Mouse (Mus musculus) forebrain, embryonic 15.5 days (tissue): Measurements from ENCODE around the gene Arhgef12. TPM values are rescaled to one million over a fixed set of nuclear protein-coding genes. Genes with fewer than 3 reads are reported as not detected.

Experiments
- ATAC-seq: fragments of 200-750 bp; cut with Nextera tagmentation; replicated peaks from 2 replicates; pipeline ENCODE4 v1.8.0; 2017; ENCODE audit warnings: mild to moderate bottlenecking, moderate TSS enrichment, moderate library complexity
- H3K27ac ChIP-seq: fragments of 300-500 bp; sonication (generic); replicated peaks from 2 replicates; pipeline ENCODE4 v1.5.1; 2015; ENCODE audit warnings: mild to moderate bottlenecking, inconsistent platforms
- H3K27me3 ChIP-seq: fragments of 300-500 bp; sonication (generic); 2 replicates; pipeline ENCODE4 v1.6.1; 2015; ENCODE audit warnings: inconsistent platforms
- H3K36me3 ChIP-seq: fragments of 300-500 bp; sonication (generic); 2 replicates; pipeline ENCODE4 v1.6.1; 2015; ENCODE audit warnings: mild to moderate bottlenecking, inconsistent platforms
- H3K4me1 ChIP-seq: fragments of 300-500 bp; sonication (generic); 2 replicates; pipeline ENCODE4 v1.6.1; 2015; ENCODE audit warnings: inconsistent platforms
- H3K4me2 ChIP-seq: fragments of 300-500 bp; sonication (generic); replicated peaks from 2 replicates; pipeline ENCODE4 v1.6.1; 2015; ENCODE audit warnings: mild to moderate bottlenecking, inconsistent platforms
- H3K4me3 ChIP-seq: fragments of 300-500 bp; sonication (generic); 2 replicates; pipeline ENCODE4 v1.5.1; 2015; ENCODE audit warnings: mild to moderate bottlenecking, inconsistent platforms
- H3K9ac ChIP-seq: fragments of 300-500 bp; sonication (generic); replicated peaks from 2 replicates; pipeline ENCODE4 v1.6.1; 2015; ENCODE audit warnings: mild to moderate bottlenecking, inconsistent platforms
- H3K9me3 ChIP-seq: fragments of 300-500 bp; sonication (generic); 2 replicates; pipeline ENCODE4 v1.6.1; 2016; ENCODE audit warnings: inconsistent platforms
- WGBS: fragments of 180-500 bp; shearing (Covaris S2); methylation state at CpG from one replicate; pipeline ENCODE4 v1.1.7; 2015; ENCODE audit warnings: mixed read lengths; 5-methylcytosine and 5-hydroxymethylcytosine counted together
- polyA plus RNA-seq: library from polyadenylated mRNA; unstranded; fragments of >200 nt; fragmentation: Nextera tagmentation; extraction: Ambion mirVana; gene quantifications from 2 replicates; pipeline ENCODE4 v1.2.1, GENCODE M21; 2015

The Arhgef12 gene
- 19.3 and 20.0 TPM in 2 replicates for polyA plus RNA-seq

- Histone ChIP-seq H3K4me1 (peaks cover 46% of the 10 kb centered on the region), H3K4me3 (peak within 1 kb of the TSS; percentile 97), H3K9ac (peak within 1 kb of the TSS; percentile 91), H3K27me3 (no peaks in the 10 kb centered on the region), H3K27ac (peak within 1 kb of the TSS; percentile 80), H3K4me2 (peak within 1 kb of the TSS; percentile 76), H3K9me3 (no peaks in the 10 kb centered on the region), H3K36me3 (peaks cover 17% of the 10 kb centered on the region; the same call in 1 of the 2 replicates)
- ATAC-seq = no peak
- WGBS = 29% methylated on average over 10 of the region's 10 CpGs
Measured at GRCm38 (mm10) chr9:43107187-43107517, at the start of gene Arhgef12. Gene Arhgef12 (minus strand): TSS chr9:43107239.

- ATAC-seq = no peak
- H3K9me3 ChIP-seq = no peaks in the 10 kb centered on the region
- H3K27me3 ChIP-seq = no peaks in the 10 kb centered on the region
- H3K36me3 ChIP-seq = no peaks in the 10 kb centered on the region
- H3K4me1 ChIP-seq = no peaks in the 10 kb centered on the region
- no peak overlapping the region for H3K9ac ChIP-seq
- H3K4me3 ChIP-seq = no peak overlapping the region
- H3K4me2 ChIP-seq = no peak overlapping the region
- 85% methylated on average over 6 of the region's 6 CpGs for WGBS
- no peak overlapping the region for H3K27ac ChIP-seq
Measured at GRCm38 (mm10) chr9:43155960-43156359, 48.9 kb upstream of the Arhgef12 start.

- H3K9ac ChIP-seq = no peak overlapping the region
- H3K4me2 ChIP-seq = no peak overlapping the region
- H3K4me1 ChIP-seq = peaks cover 8% of the 10 kb centered on the region
- H3K27ac ChIP-seq = no peak overlapping the region
- no peak overlapping the region for H3K4me3 ChIP-seq
- 69% methylated on average over 6 of the region's 6 CpGs for WGBS
- no peaks in the 10 kb centered on the region for H3K27me3 ChIP-seq
- no peak for ATAC-seq
- no peaks in the 10 kb centered on the region for H3K9me3 ChIP-seq
- H3K36me3 ChIP-seq = no peaks in the 10 kb centered on the region
Measured at GRCm38 (mm10) chr9:43151779-43152178, 44.7 kb upstream of the Arhgef12 start.

- no peak for ATAC-seq
- no peak overlapping the region for H3K9ac ChIP-seq
- peaks cover 8% of the 10 kb centered on the region for H3K4me1 ChIP-seq
- H3K27ac ChIP-seq = no peak overlapping the region
- H3K36me3 ChIP-seq = no peaks in the 10 kb centered on the region
- H3K27me3 ChIP-seq = no peaks in the 10 kb centered on the region
- no peak overlapping the region for H3K4me2 ChIP-seq
- H3K4me3 ChIP-seq = no peak overlapping the region
- WGBS = 72% methylated on average over 9 of the region's 9 CpGs
- no peaks in the 10 kb centered on the region for H3K9me3 ChIP-seq
Measured at GRCm38 (mm10) chr9:43150957-43151356, 43.9 kb upstream of the Arhgef12 start.

GRCm38 (mm10) chr9:43150075-43150474 lies 43.0 kb upstream of the Arhgef12 start:
- Histone ChIP-seq H3K9ac (no peak overlapping the region), H3K4me1 (peaks cover 8% of the 10 kb centered on the region), H3K27ac (no peak overlapping the region), H3K27me3 (no peaks in the 10 kb centered on the region), H3K9me3 (no peaks in the 10 kb centered on the region), H3K4me3 (no peak overlapping the region), H3K36me3 (no peaks in the 10 kb centered on the region), H3K4me2 (peak overlapping the region; percentile 20)
- ATAC-seq = no peak
- WGBS = 50% methylated on average over 10 of the region's 10 CpGs

- H3K9me3 ChIP-seq = no peaks in the 10 kb centered on the region
- WGBS = 85% methylated on average over 3 of the region's 3 CpGs
- H3K4me2 ChIP-seq = no peak overlapping the region
- H3K27me3 ChIP-seq = no peaks in the 10 kb centered on the region
- no peak overlapping the region for H3K4me3 ChIP-seq
- H3K4me1 ChIP-seq = peaks cover 8% of the 10 kb centered on the region
- H3K27ac ChIP-seq = no peak overlapping the region
- no peak for ATAC-seq
- H3K36me3 ChIP-seq = no peaks in the 10 kb centered on the region
- H3K9ac ChIP-seq = no peak overlapping the region
Measured at GRCm38 (mm10) chr9:43149498-43149897, 42.5 kb upstream of the Arhgef12 start.

GRCm38 (mm10) chr9:43145196-43145595 lies 38.2 kb upstream of the Arhgef12 start:
- H3K36me3 ChIP-seq = no peaks in the 10 kb centered on the region
- no peaks in the 10 kb centered on the region for H3K27me3 ChIP-seq
- H3K9ac ChIP-seq = no peak overlapping the region
- no peak overlapping the region for H3K27ac ChIP-seq
- no peak overlapping the region for H3K4me3 ChIP-seq
- H3K4me2 ChIP-seq = no peak overlapping the region
- WGBS = 90% methylated on average over 4 of the region's 4 CpGs
- ATAC-seq = no peak
- no peaks in the 10 kb centered on the region for H3K9me3 ChIP-seq
- H3K4me1 ChIP-seq = peaks cover 4% of the 10 kb centered on the region

- no peaks in the 10 kb centered on the region for H3K9me3 ChIP-seq
- H3K9ac ChIP-seq = no peak overlapping the region
- ATAC-seq = no peak
- H3K4me2 ChIP-seq = no peak overlapping the region
- WGBS = 70% methylated on average over 12 of the region's 12 CpGs
- no peaks in the 10 kb centered on the region for H3K27me3 ChIP-seq
- H3K27ac ChIP-seq = no peak overlapping the region
- no peaks in the 10 kb centered on the region for H3K36me3 ChIP-seq
- no peak overlapping the region for H3K4me3 ChIP-seq
- no peaks in the 10 kb centered on the region for H3K4me1 ChIP-seq
Measured at GRCm38 (mm10) chr9:43144206-43144810, 37.3 kb upstream of the Arhgef12 start.

GRCm38 (mm10) chr9:43141839-43142238 lies 34.8 kb upstream of the Arhgef12 start:
- 3% methylated on average over 4 of the region's 4 CpGs for WGBS
- ATAC-seq = no peak
- H3K4me3 ChIP-seq = no peak overlapping the region
- H3K9ac ChIP-seq = no peak overlapping the region
- no peak overlapping the region for H3K4me2 ChIP-seq
- H3K27ac ChIP-seq = no peak overlapping the region
- no peaks in the 10 kb centered on the region for H3K36me3 ChIP-seq
- H3K4me1 ChIP-seq = no peaks in the 10 kb centered on the region
- no peaks in the 10 kb centered on the region for H3K9me3 ChIP-seq
- H3K27me3 ChIP-seq = no peaks in the 10 kb centered on the region

GRCm38 (mm10) chr9:43133525-43133924 lies 26.5 kb upstream of the Arhgef12 start:
- Histone ChIP-seq H3K9me3 (no peaks in the 10 kb centered on the region), H3K4me2 (no peak overlapping the region), H3K4me1 (no peaks in the 10 kb centered on the region), H3K36me3 (no peaks in the 10 kb centered on the region), H3K4me3 (no peak overlapping the region), H3K9ac (no peak overlapping the region), H3K27me3 (no peaks in the 10 kb centered on the region), H3K27ac (no peak overlapping the region)
- no peak for ATAC-seq
- 81% methylated on average over 3 of the region's 3 CpGs for WGBS

- H3K9me3 ChIP-seq = no peaks in the 10 kb centered on the region
- no peaks in the 10 kb centered on the region for H3K27me3 ChIP-seq
- no peaks in the 10 kb centered on the region for H3K4me1 ChIP-seq
- no peak for ATAC-seq
- no peak overlapping the region for H3K27ac ChIP-seq
- H3K4me3 ChIP-seq = no peak overlapping the region
- no peaks in the 10 kb centered on the region for H3K36me3 ChIP-seq
- H3K4me2 ChIP-seq = no peak overlapping the region
- H3K9ac ChIP-seq = no peak overlapping the region
- 38% methylated on average over 4 of the region's 4 CpGs for WGBS
Measured at GRCm38 (mm10) chr9:43132380-43132779, 25.3 kb upstream of the Arhgef12 start.

- H3K4me1 ChIP-seq = no peaks in the 10 kb centered on the region
- H3K27ac ChIP-seq = no peak overlapping the region
- ATAC-seq = no peak
- 71% methylated on average over 5 of the region's 5 CpGs for WGBS
- no peaks in the 10 kb centered on the region for H3K36me3 ChIP-seq
- H3K9ac ChIP-seq = no peak overlapping the region
- H3K4me2 ChIP-seq = no peak overlapping the region
- no peak overlapping the region for H3K4me3 ChIP-seq
- no peaks in the 10 kb centered on the region for H3K27me3 ChIP-seq
- H3K9me3 ChIP-seq = no peaks in the 10 kb centered on the region
Measured at GRCm38 (mm10) chr9:43131940-43132339, 24.9 kb upstream of the Arhgef12 start.

- no peaks in the 10 kb centered on the region for H3K36me3 ChIP-seq
- H3K27ac ChIP-seq = no peak overlapping the region
- ATAC-seq = no peak
- no peaks in the 10 kb centered on the region for H3K27me3 ChIP-seq
- WGBS = 99% methylated on average over 2 of the region's 2 CpGs
- H3K9ac ChIP-seq = no peak overlapping the region
- H3K4me1 ChIP-seq = no peaks in the 10 kb centered on the region
- no peaks in the 10 kb centered on the region for H3K9me3 ChIP-seq
- H3K4me3 ChIP-seq = no peak overlapping the region
- no peak overlapping the region for H3K4me2 ChIP-seq
Measured at GRCm38 (mm10) chr9:43130684-43131083, 23.6 kb upstream of the Arhgef12 start.
